Mouse (Mus musculus): ENCODE measurements around the gene Ticam1.

Ticam1 gene

GRCm38 (mm10) chr17:56276643-56277566, at the start of gene Ticam1:
Gene Ticam1, minus strand, starts transcription at chr17:56276786.
- peak; percentile 99; the same call in 1 of the 2 replicates for TF ChIP-seq GATA4 (IDR thresholded peaks at IDR 0.05; ENCODE audit: insufficient replicate concordance, low read length)

- no peak for TF ChIP-seq GATA4 (IDR thresholded peaks at IDR 0.05; ENCODE audit: insufficient replicate concordance, low read length)
These were observed 49.0 kb upstream of the Ticam1 start, which contains the start of gene Kdm4b for GRCm38 (mm10) chr17:56325450-56326152. Gene Kdm4b, plus strand, starts transcription at chr17:56326062.

- no peak for TF ChIP-seq GATA4 (IDR thresholded peaks at IDR 0.05; ENCODE audit: insufficient replicate concordance, low read length)
These were observed 47.8 kb upstream of the Ticam1 start for GRCm38 (mm10) chr17:56324419-56324818.

DNA sequence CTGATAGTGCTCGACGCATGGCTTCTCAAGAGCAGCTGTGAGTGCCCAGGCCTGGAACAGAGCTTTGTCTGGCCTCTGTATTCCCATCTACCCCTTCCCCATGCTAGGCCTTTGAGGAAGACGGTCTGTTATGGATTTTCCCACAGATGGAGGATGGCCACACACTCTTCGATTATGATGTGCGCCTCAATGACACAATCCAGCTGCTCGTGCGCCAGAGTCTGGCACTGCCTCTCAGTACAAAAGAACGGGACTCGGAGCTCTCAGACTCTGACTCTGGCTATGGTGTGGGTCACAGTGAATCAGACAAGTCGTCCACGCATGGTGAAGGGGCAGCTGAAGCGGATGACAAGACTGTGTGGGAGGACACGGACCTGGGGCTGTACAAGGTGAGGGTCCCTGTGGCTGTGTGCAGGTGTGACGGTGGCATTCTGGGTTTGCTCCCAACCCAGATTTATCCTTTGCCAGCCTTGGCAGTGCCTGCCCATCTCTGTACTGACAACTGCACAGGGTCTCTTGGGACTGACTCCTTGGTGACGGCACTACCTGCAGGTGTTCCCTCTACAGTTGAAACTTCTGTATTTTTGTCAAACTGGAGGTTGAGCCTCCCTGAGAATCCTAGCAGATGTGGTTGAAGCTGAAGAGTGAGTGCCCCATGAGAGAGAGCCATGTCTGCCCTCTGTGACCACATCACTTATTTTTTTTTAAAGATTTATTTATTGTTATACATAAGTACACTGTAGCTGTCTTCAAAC, 32.8 kb upstream of the Ticam1 start:
- no peak for TF ChIP-seq GATA4 (IDR thresholded peaks at IDR 0.05; ENCODE audit: insufficient replicate concordance, low read length)

DNA sequence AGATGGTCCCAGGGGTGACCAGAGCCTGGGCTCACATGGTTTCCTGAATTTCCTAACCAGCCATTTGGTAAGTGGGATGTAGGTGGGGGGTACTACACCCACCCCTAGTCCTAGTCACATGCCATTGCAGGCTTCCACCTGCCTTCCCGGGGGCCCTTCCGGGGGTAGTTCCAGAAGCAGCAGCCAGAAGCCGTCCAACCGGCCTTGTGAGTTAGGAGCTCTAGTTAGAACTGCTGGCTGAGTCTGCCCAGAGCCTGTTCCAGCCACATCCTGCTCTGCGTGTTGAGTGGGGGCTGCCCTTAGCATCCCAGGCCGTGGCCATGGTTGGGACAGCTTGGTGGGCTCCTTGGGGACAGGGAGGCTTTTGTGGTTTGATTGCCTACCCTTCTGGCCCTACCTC, 31.5 kb upstream of the Ticam1 start:
- TF ChIP-seq GATA4 (IDR thresholded peaks at IDR 0.05; ENCODE audit: insufficient replicate concordance, low read length): no peak

DNA sequence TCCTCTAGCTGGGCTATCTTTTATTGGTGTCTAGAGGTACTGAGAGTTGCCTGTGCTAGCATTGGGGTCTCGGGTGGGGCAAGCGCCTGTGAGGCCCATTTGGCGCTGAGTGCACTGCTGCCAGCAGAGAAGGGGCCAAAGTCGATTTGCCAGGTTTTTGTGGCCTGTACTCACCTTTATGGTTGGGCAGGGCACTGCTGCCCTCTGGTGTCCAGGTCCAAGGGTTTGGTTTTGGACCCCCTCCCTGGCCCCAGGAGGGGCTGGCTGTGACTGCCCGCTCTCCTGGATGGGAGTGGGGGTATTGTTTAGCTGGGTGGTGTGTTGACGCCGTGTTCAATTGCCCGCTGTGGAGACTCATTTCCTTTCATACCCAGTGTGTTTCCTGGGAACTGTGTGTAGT, 29.2 kb upstream of the Ticam1 start:
- TF ChIP-seq GATA4 (IDR thresholded peaks at IDR 0.05; ENCODE audit: insufficient replicate concordance, low read length): no peak

GRCm38 (mm10) chr17:56305156-56305555, 28.6 kb upstream of the Ticam1 start:
- TF ChIP-seq GATA4 (IDR thresholded peaks at IDR 0.05; ENCODE audit: insufficient replicate concordance, low read length): no peak

- no peak for TF ChIP-seq GATA4 (IDR thresholded peaks at IDR 0.05; ENCODE audit: insufficient replicate concordance, low read length)
These were observed 28.1 kb upstream of the Ticam1 start for GRCm38 (mm10) chr17:56304718-56305117.

DNA sequence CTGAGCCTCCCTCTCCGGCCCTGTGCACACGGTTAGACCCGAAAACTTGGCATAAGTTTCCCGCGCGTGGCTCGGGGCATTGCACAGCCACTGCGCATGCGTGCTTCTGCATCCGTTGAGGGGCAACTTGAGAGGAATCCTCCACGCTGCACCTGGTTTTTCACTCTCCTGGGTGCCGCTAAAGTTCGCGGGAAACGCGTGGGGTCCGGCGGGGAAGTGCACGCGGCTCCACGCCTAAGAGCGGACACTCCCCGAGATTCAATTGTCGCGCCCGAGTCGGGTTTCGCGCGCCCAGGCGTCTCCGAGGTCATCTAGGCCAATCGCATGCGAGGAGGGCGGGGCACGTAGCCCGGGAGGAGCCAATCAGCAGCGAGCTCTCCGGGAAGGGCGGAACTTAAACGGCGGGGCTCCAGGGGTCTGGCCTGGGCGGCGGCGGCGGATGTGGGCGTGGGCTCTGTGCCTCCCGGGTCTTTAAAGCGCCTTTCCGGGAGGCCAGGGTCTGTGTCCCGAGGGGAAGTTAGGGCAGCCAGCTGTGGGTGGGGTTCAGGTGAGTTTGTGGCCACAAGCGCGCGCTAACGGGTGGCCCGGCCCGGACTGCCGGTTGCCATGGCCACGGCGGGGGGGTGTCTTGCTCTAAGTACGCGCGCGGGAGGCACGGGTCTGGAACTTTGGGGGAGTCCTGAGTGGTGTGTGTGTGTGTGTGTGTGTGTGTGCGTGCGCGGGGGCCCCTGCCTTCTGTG, 27.4 kb upstream of the Ticam1 start:
- no peak for TF ChIP-seq GATA4 (IDR thresholded peaks at IDR 0.05; ENCODE audit: insufficient replicate concordance, low read length)

DNA sequence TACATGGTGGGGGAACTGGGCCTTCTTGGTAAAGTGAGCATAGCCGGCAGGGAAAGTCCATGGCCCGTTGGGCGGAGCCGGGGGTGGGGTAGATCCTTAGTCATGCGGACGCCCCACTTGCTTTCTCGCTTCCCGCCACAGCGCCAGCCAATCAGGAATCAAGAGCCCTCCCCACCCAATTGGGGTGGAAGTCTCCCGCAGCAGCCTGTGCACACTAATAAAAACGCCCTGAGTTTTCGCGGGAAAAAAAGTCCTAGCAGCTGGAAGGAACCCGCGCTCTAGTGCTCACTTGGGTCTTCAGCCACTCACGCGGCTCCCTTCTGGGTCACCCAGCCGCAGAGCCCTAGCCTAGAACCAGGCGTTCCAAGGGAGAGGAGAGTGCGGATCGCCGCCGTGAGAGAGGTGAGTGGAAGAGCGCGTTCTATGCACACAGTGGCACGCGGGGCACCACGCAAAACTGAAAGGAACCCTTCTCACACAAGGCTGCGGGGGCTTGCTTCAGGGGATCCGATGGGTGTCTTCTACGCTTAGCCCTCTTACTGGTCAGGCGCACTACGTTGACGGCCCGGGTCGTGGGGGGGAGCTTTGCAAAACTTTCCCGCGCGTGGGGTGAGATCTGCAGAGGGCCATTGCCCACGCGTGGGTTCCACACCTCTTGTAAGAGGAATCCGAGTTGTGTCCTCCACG, 26.7 kb upstream of the Ticam1 start, which contains the start of gene Uhrf1:
TSS of gene Uhrf1 (plus strand) at position 162 of the 687 bp plus-strand sequence.
- TF ChIP-seq GATA4 (IDR thresholded peaks at IDR 0.05; ENCODE audit: insufficient replicate concordance, low read length): no peak

DNA sequence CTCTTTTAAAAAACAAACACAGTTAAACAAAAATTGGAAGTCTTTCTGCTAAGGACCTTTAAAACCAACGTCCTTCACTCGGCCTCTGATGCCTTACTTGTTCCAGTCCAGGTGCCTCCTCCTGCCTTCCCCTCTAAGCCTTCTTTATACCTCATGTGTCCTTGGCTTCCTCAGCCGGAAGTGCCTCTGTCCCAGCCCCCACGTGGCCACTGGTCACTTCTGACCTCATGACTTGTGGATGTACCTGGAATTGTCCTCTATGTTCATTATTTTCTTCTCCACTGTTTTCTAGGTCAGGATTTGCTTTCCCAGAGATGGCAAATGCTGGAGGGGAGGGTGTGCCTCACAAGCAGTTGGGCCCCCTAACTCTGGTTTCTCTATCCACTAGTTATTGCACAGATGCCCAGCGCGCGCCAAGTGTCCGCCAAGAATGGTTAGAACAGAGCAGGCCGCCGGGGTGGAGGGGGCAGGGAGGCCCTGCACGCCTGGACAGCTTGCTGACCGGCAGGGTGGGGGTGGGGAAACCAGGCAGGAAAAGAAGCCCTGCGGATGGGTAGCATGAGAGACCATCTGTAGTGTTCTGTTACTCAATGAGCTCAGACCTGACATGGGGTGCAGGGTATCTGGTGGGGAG, 25.9 kb upstream of the Ticam1 start:
- TF ChIP-seq GATA4 (IDR thresholded peaks at IDR 0.05; ENCODE audit: insufficient replicate concordance, low read length): no peak

- no peak for TF ChIP-seq GATA4 (IDR thresholded peaks at IDR 0.05; ENCODE audit: insufficient replicate concordance, low read length)
These were observed 23.6 kb upstream of the Ticam1 start, which contains the start of gene Arrdc5 for GRCm38 (mm10) chr17:56300186-56300585. Gene Arrdc5, minus strand, starts transcription at chr17:56300286.

DNA sequence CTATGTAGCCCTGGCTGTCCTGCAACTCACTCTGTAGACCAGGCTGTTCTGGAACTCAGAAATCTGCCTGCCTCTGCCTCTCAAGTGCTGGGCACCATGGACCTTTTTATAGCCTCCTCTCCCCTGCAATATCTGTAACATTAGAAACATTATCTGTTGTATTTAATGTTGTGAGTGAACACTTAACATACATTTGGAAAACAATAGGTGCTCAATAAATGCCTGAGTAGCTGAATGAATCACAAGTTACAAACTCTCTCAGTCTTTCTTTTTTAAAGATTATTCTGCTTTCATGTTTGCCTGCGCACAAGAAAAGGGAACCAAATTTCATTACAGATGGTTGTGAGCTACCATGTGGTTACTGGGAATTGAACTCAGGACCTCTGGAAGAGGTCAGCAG, 21.7 kb upstream of the Ticam1 start:
- TF ChIP-seq GATA4 (IDR thresholded peaks at IDR 0.05; ENCODE audit: insufficient replicate concordance, low read length): no peak

All from liver, adult (tissue).